Mouse (Mus musculus) erythroblast, embryonic 14.5 days (primary cell): ENCODE results near the gene Gm45837. TPM values are rescaled to one million over a fixed set of nuclear protein-coding genes. Genes with fewer than 3 reads are reported as not detected.

Source experiments
- H3K27me3 ChIP-seq: 2 replicates; pipeline ENCODE4 v1.6.1; 2012; ENCODE audit warnings: inconsistent platforms; ENCODE audit not compliant: control insufficient read depth
- H3K36me3 ChIP-seq: 2 replicates; pipeline ENCODE4 v1.6.1; 2012; ENCODE audit warnings: mild to moderate bottlenecking, inconsistent platforms; ENCODE audit not compliant: control insufficient read depth
- H3K4me1 ChIP-seq: 2 replicates; pipeline ENCODE4 v1.6.1; 2012; ENCODE audit warnings: inconsistent platforms; ENCODE audit not compliant: control insufficient read depth
- H3K4me3 ChIP-seq: replicated peaks from 2 replicates; pipeline ENCODE3; 2012; ENCODE audit warnings: moderate library complexity, mild to moderate bottlenecking, inconsistent platforms
- H3K9me3 ChIP-seq: 2 replicates; pipeline ENCODE4 v1.6.1; 2012; ENCODE audit warnings: low read length, inconsistent platforms, mixed read lengths; ENCODE audit not compliant: control insufficient read depth
- GATA1 ChIP-seq: IDR thresholded peaks from 2 replicates; pipeline ENCODE4 v1.6.1; 2012; ENCODE audit warnings: low read length, inconsistent platforms, mixed read lengths
- TAL1 ChIP-seq: IDR thresholded peaks from 3 replicates; pipeline ENCODE4 v1.6.1; 2012; ENCODE audit warnings: low read length, inconsistent platforms, mixed read lengths
- polyA plus RNA-seq: library from polyadenylated mRNA; stranded (reverse); fragments of >175 nt; gene quantifications from 2 replicates; pipeline ENCODE4 v1.2.3, GENCODE M21; 2012

The Gm45837 gene
- polyA plus RNA-seq, 1 experiment: not detected

- H3K27me3 ChIP-seq: no peaks in the 10 kb centered on the region
- no peaks in the 10 kb centered on the region for H3K4me1 ChIP-seq
- H3K4me3 ChIP-seq: no peak overlapping the region
- H3K9me3 ChIP-seq: no peaks in the 10 kb centered on the region
- TF ChIP-seq GATA1 (no peak), TAL1 (no peak)
- no peaks in the 10 kb centered on the region for H3K36me3 ChIP-seq
These were observed 67.4 kb downstream of the Gm45837 start for GRCm38 (mm10) chr7:101478099-101478498.

- Histone ChIP-seq H3K27me3 (no peaks in the 10 kb centered on the region), H3K36me3 (no peaks in the 10 kb centered on the region), H3K9me3 (no peaks in the 10 kb centered on the region), H3K4me1 (no peaks in the 10 kb centered on the region), H3K4me3 (no peak overlapping the region)
- TF ChIP-seq GATA1 (no peak), TAL1 (no peak)
These were observed 69.2 kb downstream of the Gm45837 start for GRCm38 (mm10) chr7:101479841-101480240.

GRCm38 (mm10) chr7:101480671-101481070, 70.0 kb downstream of the Gm45837 start:
- H3K27me3 ChIP-seq: no peaks in the 10 kb centered on the region
- no peak for TF ChIP-seq GATA1
- TF ChIP-seq TAL1: no peak

GRCm38 (mm10) chr7:101481872-101482498, 71.3 kb downstream of the Gm45837 start:
- no peaks in the 10 kb centered on the region for H3K9me3 ChIP-seq
- no peak overlapping the region for H3K4me3 ChIP-seq
- TF ChIP-seq GATA1: no peak
- no peak for TF ChIP-seq TAL1
- no peaks in the 10 kb centered on the region for H3K27me3 ChIP-seq
- H3K36me3 ChIP-seq: no peaks in the 10 kb centered on the region
- no peaks in the 10 kb centered on the region for H3K4me1 ChIP-seq

More at GRCm38 (mm10) chr7:101480671-101481070, 70.0 kb downstream of the Gm45837 start:
- no peak overlapping the region for H3K4me3 ChIP-seq
- H3K4me1 ChIP-seq: no peaks in the 10 kb centered on the region
- no peaks in the 10 kb centered on the region for H3K9me3 ChIP-seq
- no peaks in the 10 kb centered on the region for H3K36me3 ChIP-seq

GRCm38 (mm10) chr7:101482499-101483081, 71.9 kb downstream of the Gm45837 start:
- Histone ChIP-seq H3K27me3 (no peaks in the 10 kb centered on the region), H3K4me3 (no peak overlapping the region), H3K4me1 (no peaks in the 10 kb centered on the region), H3K36me3 (no peaks in the 10 kb centered on the region), H3K9me3 (no peaks in the 10 kb centered on the region)
- TF ChIP-seq TAL1: no peak
- TF ChIP-seq GATA1: no peak

GRCm38 (mm10) chr7:101483498-101484115, 72.9 kb downstream of the Gm45837 start:
- no peaks in the 10 kb centered on the region for H3K36me3 ChIP-seq
- no peaks in the 10 kb centered on the region for H3K27me3 ChIP-seq
- H3K9me3 ChIP-seq: no peaks in the 10 kb centered on the region
- no peak for TF ChIP-seq TAL1
- H3K4me3 ChIP-seq: no peak overlapping the region
- no peaks in the 10 kb centered on the region for H3K4me1 ChIP-seq

- H3K4me3 ChIP-seq: no peak overlapping the region
- TF ChIP-seq GATA1 (no peak), TAL1 (no peak)
- H3K27me3 ChIP-seq: no peaks in the 10 kb centered on the region
- H3K36me3 ChIP-seq: no peaks in the 10 kb centered on the region
- H3K9me3 ChIP-seq: no peaks in the 10 kb centered on the region
- no peaks in the 10 kb centered on the region for H3K4me1 ChIP-seq
These were observed 76.4 kb downstream of the Gm45837 start for GRCm38 (mm10) chr7:101487102-101487501.

GRCm38 (mm10) chr7:101490952-101491351, 80.3 kb downstream of the Gm45837 start:
- TF ChIP-seq GATA1: no peak
- TF ChIP-seq TAL1: no peak
- Histone ChIP-seq H3K4me1 (no peaks in the 10 kb centered on the region), H3K4me3 (no peak overlapping the region), H3K9me3 (no peaks in the 10 kb centered on the region), H3K36me3 (no peaks in the 10 kb centered on the region), H3K27me3 (no peaks in the 10 kb centered on the region)

- no peaks in the 10 kb centered on the region for H3K36me3 ChIP-seq
- H3K4me1 ChIP-seq: no peaks in the 10 kb centered on the region
- H3K9me3 ChIP-seq: peaks cover 4% of the 10 kb centered on the region; the same call in 1 of the 2 replicates
- H3K27me3 ChIP-seq: no peaks in the 10 kb centered on the region; the same call in 1 of the 2 replicates
- no peak overlapping the region for H3K4me3 ChIP-seq
- TF ChIP-seq GATA1: no peak
- no peak for TF ChIP-seq TAL1
These were observed 87.7 kb downstream of the Gm45837 start for GRCm38 (mm10) chr7:101498385-101498784.

- TF ChIP-seq TAL1 (no peak), GATA1 (no peak)
- peaks cover 5% of the 10 kb centered on the region for H3K27me3 ChIP-seq
- no peak overlapping the region for H3K4me3 ChIP-seq
- no peaks in the 10 kb centered on the region for H3K36me3 ChIP-seq
- H3K9me3 ChIP-seq: peaks cover 4% of the 10 kb centered on the region; the same call in 1 of the 2 replicates
- H3K4me1 ChIP-seq: no peaks in the 10 kb centered on the region
These were observed 88.6 kb downstream of the Gm45837 start for GRCm38 (mm10) chr7:101499251-101499650.
